Mouse (Mus musculus): ENCODE results near the gene Slc3a1.

DNA sequence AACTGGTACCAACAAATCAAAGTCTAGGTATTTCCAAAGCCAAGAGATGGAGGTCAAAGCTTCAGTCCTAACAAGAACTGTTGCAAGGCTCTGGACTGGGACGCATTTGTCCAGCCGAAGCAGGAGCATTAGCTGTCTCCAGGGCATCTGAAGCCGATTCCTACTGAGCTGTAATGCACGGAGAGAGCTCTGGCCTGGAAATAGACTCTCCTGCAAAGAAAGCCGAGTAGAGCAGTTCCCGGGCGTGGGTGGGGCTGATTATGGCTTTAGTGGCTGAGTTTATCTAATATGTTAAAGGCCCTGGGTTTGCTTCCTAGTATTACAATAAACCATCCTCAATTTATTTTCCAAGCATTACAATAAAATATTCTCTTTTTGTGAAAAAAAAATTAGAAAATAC, 45.0 kb downstream of the Slc3a1 start:
- TF ChIP-seq EP300 (IDR thresholded peaks at IDR 0.05) (no peak), CTCF (IDR thresholded peaks at IDR 0.05) (no peak)
